Mouse (Mus musculus): ENCODE measurements around the gene Dusp1. TPM values are rescaled to one million over a fixed set of nuclear protein-coding genes. Genes with fewer than 3 reads are reported as not detected.
A peak's percentile ranks its signal among the peaks of the same experiment; 100 is the strongest.

Gene Dusp1
- total RNA-seq, 2 experiments from 2014 or later: 58.9 to 280 TPM

- ATAC-seq (ENCODE audit: poor library complexity, severe bottlenecking): no peak
Measured at GRCm38 (mm10) chr17:26563476-26563875, 1.5 kb upstream of the Dusp1 start.

GRCm38 (mm10) chr17:26562292-26562691, 364 bp upstream of the Dusp1 start:
- ATAC-seq (ENCODE audit: poor library complexity, severe bottlenecking): no peak

GRCm38 (mm10) chr17:26561290-26561640, 663 bp downstream of the Dusp1 start, which contains the start of gene Ergic1:
Gene Ergic1 (plus strand): TSS chr17:26561489.
- peak; percentile 100 for ATAC-seq (ENCODE audit: poor library complexity, severe bottlenecking)

GRCm38 (mm10) chr17:26560526-26561289, 1.2 kb downstream of the Dusp1 start:
- 0 out of 2 replicates have a peak, but pooled peaks have one; percentile 9 for ATAC-seq (ENCODE audit: poor library complexity, severe bottlenecking)

- no peak for ATAC-seq (ENCODE audit: poor library complexity, severe bottlenecking)
Measured at GRCm38 (mm10) chr17:26553033-26553432, 8.9 kb downstream of the Dusp1 start.

GRCm38 (mm10) chr17:26551104-26551503, 10.8 kb downstream of the Dusp1 start:
- no peak for ATAC-seq (ENCODE audit: poor library complexity, severe bottlenecking)

GRCm38 (mm10) chr17:26549148-26549809, 12.6 kb downstream of the Dusp1 start:
- ATAC-seq (ENCODE audit: poor library complexity, severe bottlenecking): no peak

GRCm38 (mm10) chr17:26548566-26548965, 13.4 kb downstream of the Dusp1 start:
- ATAC-seq (ENCODE audit: poor library complexity, severe bottlenecking): no peak

GRCm38 (mm10) chr17:26547771-26548170, 14.2 kb downstream of the Dusp1 start:
- no peak for ATAC-seq (ENCODE audit: poor library complexity, severe bottlenecking)

GRCm38 (mm10) chr17:26544319-26544963, 17.5 kb downstream of the Dusp1 start:
- no peak for ATAC-seq (ENCODE audit: poor library complexity, severe bottlenecking)

GRCm38 (mm10) chr17:26540083-26540482, 21.8 kb downstream of the Dusp1 start:
- ATAC-seq (ENCODE audit: poor library complexity, severe bottlenecking): no peak

GRCm38 (mm10) chr17:26537722-26538471, 24.0 kb downstream of the Dusp1 start:
- ATAC-seq (ENCODE audit: poor library complexity, severe bottlenecking): peak; percentile 71

GRCm38 (mm10) chr17:26535251-26536136, 26.4 kb downstream of the Dusp1 start:
- peak; percentile 36 for ATAC-seq (ENCODE audit: poor library complexity, severe bottlenecking)

GRCm38 (mm10) chr17:26534695-26535094, 27.2 kb downstream of the Dusp1 start:
- ATAC-seq (ENCODE audit: poor library complexity, severe bottlenecking): no peak

GRCm38 (mm10) chr17:26533871-26534372, 28.0 kb downstream of the Dusp1 start:
- peak; percentile 38 for ATAC-seq (ENCODE audit: poor library complexity, severe bottlenecking)

- ATAC-seq (ENCODE audit: poor library complexity, severe bottlenecking): peak; percentile 60
Measured at GRCm38 (mm10) chr17:26532476-26533045, 29.4 kb downstream of the Dusp1 start.

GRCm38 (mm10) chr17:26531395-26532027, 30.4 kb downstream of the Dusp1 start:
- ATAC-seq (ENCODE audit: poor library complexity, severe bottlenecking): peak; percentile 47

GRCm38 (mm10) chr17:26530590-26531081, 31.3 kb downstream of the Dusp1 start:
- no peak for ATAC-seq (ENCODE audit: poor library complexity, severe bottlenecking)

GRCm38 (mm10) chr17:26529791-26530241, 32.1 kb downstream of the Dusp1 start:
- ATAC-seq (ENCODE audit: poor library complexity, severe bottlenecking): no peak

Measured in megakaryocyte, adult 5-6 weeks (primary cell).